Mouse (Mus musculus) embryo, embryonic 9.5 days (tissue): ENCODE data around the gene Tgds.
"Not testable (repeated sequence)": the region's sequence is repeated elsewhere in the genome, so short reads cannot be mapped to it uniquely, and the experiment has no call there.

ENCODE experiments used
- DNase-seq: peaks from one replicate; pipeline ENCODE4 v3.0.0-alpha.2; 2017; ENCODE audit errors: extremely low spot score

Gene Tgds

GRCm38 (mm10) chr14:118132642-118132977, at the start of gene Tgds:
Gene Tgds, minus strand, starts transcription at chr14:118132755.
- peak; percentile 95 for DNase-seq

- DNase-seq, result peak; percentile 43
These were observed 48.2 kb upstream of the Tgds start for GRCm38 (mm10) chr14:118180711-118181177.

GRCm38 (mm10) chr14:118180117-118180557, 47.6 kb upstream of the Tgds start:
- peak; percentile 76 for DNase-seq

- DNase-seq, result no peak
These were observed 47.1 kb upstream of the Tgds start for GRCm38 (mm10) chr14:118179701-118180100.

- DNase-seq, result no peak
These were observed 46.7 kb upstream of the Tgds start for GRCm38 (mm10) chr14:118179251-118179650.

- DNase-seq, result no peak
These were observed 43.1 kb upstream of the Tgds start for GRCm38 (mm10) chr14:118175694-118176085.

GRCm38 (mm10) chr14:118175071-118175693, 42.6 kb upstream of the Tgds start:
- DNase-seq, result no peak

- DNase-seq, result no peak
These were observed 41.1 kb upstream of the Tgds start for GRCm38 (mm10) chr14:118173590-118174203.

GRCm38 (mm10) chr14:118168776-118169175, 36.2 kb upstream of the Tgds start:
- DNase-seq, result no peak

- DNase-seq, result no peak
These were observed 30.1 kb upstream of the Tgds start for GRCm38 (mm10) chr14:118162640-118163039.

GRCm38 (mm10) chr14:118161751-118162150, 29.2 kb upstream of the Tgds start:
- DNase-seq, result no peak

GRCm38 (mm10) chr14:118157146-118157545, 24.6 kb upstream of the Tgds start:
- DNase-seq, result peak; percentile 63

GRCm38 (mm10) chr14:118156740-118157139, 24.2 kb upstream of the Tgds start:
- no peak for DNase-seq

GRCm38 (mm10) chr14:118156056-118156455, 23.5 kb upstream of the Tgds start:
- not testable (repeated sequence) for DNase-seq

GRCm38 (mm10) chr14:118152294-118152651, 19.7 kb upstream of the Tgds start:
- no peak for DNase-seq

- DNase-seq, result no peak
These were observed 19.2 kb upstream of the Tgds start for GRCm38 (mm10) chr14:118151651-118152293.

GRCm38 (mm10) chr14:118150656-118151551, 18.3 kb upstream of the Tgds start:
- no peak for DNase-seq

- no peak for DNase-seq
These were observed 16.0 kb upstream of the Tgds start for GRCm38 (mm10) chr14:118148554-118148953.

GRCm38 (mm10) chr14:118148046-118148445, 15.5 kb upstream of the Tgds start:
- DNase-seq, result no peak

- no peak for DNase-seq
These were observed 9.7 kb upstream of the Tgds start for GRCm38 (mm10) chr14:118142283-118142682.

- DNase-seq, result no peak
These were observed 4.9 kb upstream of the Tgds start for GRCm38 (mm10) chr14:118137487-118137886.
